Mouse (Mus musculus): Measurements from ENCODE around the gene Tlr9. TPM values are rescaled to one million over a fixed set of nuclear protein-coding genes. Genes with fewer than 3 reads are reported as not detected.

The Tlr9 gene
- polyA plus RNA-seq, 1 experiment, result 2.3 TPM

- H3K9me3 ChIP-seq, result no peaks in the 10 kb centered on the region
- H3K36me3 ChIP-seq (replicated peaks; ENCODE audit: low read length), result no peaks in the 10 kb centered on the region
- no peak overlapping the region for H3K4me3 ChIP-seq (replicated peaks)
- TF ChIP-seq GATA1 (IDR thresholded peaks at IDR 0.05; ENCODE audit: borderline replicate concordance, low read length), result no peak
- no peak for TF ChIP-seq FLI1 (IDR thresholded peaks at IDR 0.05; ENCODE audit: low read length)
- H3K27me3 ChIP-seq (replicated peaks), result peaks cover 21% of the 10 kb centered on the region
- H3K4me1 ChIP-seq, result peaks cover 39% of the 10 kb centered on the region
Measured at GRCm38 (mm10) chr9:106273276-106273675, 50.9 kb downstream of the Tlr9 start.

DNA sequence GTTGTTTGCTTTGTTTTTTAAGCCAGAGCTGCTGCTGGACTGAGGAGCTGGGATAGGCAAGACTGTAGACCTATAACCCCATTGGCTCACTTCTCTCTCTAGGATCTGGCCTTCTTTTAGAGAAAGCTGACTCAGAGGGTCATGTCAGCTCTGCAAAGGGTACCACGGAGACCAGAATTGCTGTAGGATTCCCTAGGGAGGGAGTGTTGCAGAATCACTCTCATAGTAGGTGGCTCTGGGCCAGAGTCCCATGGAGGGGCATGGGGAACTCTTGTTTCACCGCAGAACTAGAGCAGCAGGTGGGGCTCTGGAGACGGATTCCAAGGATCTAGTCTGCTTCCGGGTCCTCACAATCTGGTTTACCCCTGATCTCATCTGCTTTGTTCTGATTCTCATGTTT lies 51.4 kb downstream of the Tlr9 start:
- H3K27me3 ChIP-seq (replicated peaks), result peaks cover 18% of the 10 kb centered on the region
- TF ChIP-seq GATA1 (IDR thresholded peaks at IDR 0.05; ENCODE audit: borderline replicate concordance, low read length) (no peak), FLI1 (IDR thresholded peaks at IDR 0.05; ENCODE audit: low read length) (no peak)

DNA sequence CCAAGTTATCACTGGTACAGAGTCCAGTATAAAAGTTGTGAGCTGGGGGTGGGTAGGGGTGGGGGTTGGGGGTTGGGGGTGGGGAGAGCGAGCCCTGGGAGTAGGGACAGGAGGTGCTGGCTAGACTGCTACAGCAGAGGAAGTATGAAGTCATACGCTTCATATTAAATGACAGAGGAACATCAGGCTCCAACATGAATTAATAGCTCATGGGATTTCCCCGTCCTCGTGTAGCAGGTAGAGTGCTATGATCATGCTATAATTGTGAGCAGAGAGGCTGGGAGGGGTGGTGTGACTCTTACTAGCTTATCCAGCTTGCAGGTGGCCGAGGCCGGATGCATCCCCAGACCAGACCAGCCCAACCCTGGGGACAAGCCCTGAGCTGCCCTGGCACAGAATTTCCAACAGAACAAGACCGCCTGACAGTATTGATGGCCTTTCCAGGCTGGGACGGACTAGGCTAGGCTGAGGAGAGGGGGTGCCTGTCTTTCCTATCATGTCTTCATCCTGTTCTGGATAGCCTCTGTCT lies 52.3 kb downstream of the Tlr9 start:
- no peaks in the 10 kb centered on the region for H3K9me3 ChIP-seq
- no peaks in the 10 kb centered on the region for H3K36me3 ChIP-seq (replicated peaks; ENCODE audit: low read length)
- peaks cover 30% of the 10 kb centered on the region for H3K4me1 ChIP-seq
- no peak for TF ChIP-seq FLI1 (IDR thresholded peaks at IDR 0.05; ENCODE audit: low read length)
- no peak for TF ChIP-seq GATA1 (IDR thresholded peaks at IDR 0.05; ENCODE audit: borderline replicate concordance, low read length)
- H3K27me3 ChIP-seq (replicated peaks), result peaks cover 13% of the 10 kb centered on the region
- no peak overlapping the region for H3K4me3 ChIP-seq (replicated peaks)

More for the DNA sequence above, 51.4 kb downstream of the Tlr9 start:
- H3K9me3 ChIP-seq, result no peaks in the 10 kb centered on the region
- peaks cover 34% of the 10 kb centered on the region for H3K4me1 ChIP-seq
- H3K4me3 ChIP-seq (replicated peaks), result no peak overlapping the region
- H3K36me3 ChIP-seq (replicated peaks; ENCODE audit: low read length), result no peaks in the 10 kb centered on the region

DNA sequence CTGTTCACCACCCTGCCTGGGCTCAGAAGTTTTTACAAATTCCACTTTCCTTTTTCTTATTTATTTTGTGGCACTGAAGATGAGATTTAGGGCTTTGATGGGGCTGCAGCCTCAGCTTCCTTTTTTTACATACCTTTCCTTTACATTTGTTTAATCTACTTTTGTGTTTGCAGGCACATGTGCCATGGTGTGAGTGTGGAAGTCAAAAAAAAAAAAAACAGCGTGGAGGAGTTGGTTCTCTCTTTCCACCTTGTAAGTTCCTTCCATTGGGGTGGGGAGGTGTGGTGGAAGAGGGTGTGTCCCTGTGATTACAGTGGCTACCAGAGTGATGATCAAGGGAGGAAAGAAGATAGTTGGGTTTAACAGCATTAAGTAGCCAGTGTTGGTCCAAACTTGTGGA lies 53.4 kb downstream of the Tlr9 start:
- no peaks in the 10 kb centered on the region for H3K36me3 ChIP-seq (replicated peaks; ENCODE audit: low read length)
- H3K4me3 ChIP-seq (replicated peaks), result no peak overlapping the region
- H3K27me3 ChIP-seq (replicated peaks), result peaks cover 10% of the 10 kb centered on the region
- TF ChIP-seq GATA1 (IDR thresholded peaks at IDR 0.05; ENCODE audit: borderline replicate concordance, low read length) (no peak), FLI1 (IDR thresholded peaks at IDR 0.05; ENCODE audit: low read length) (no peak)
- H3K4me1 ChIP-seq, result peaks cover 24% of the 10 kb centered on the region
- no peaks in the 10 kb centered on the region for H3K9me3 ChIP-seq

Other genes with a start within 250 kb of the Tlr9 start
- not detected in 2 replicates for gene Col6a4, start 125.8 kb upstream of the Tlr9 start, polyA plus RNA-seq (2012; ENCODE audit: insufficient read depth, low replicate concordance)
- 1.1 and 4.1 TPM in 2 replicates for gene Glyctk, start 64.5 kb upstream of the Tlr9 start, polyA plus RNA-seq (2012; ENCODE audit: insufficient read depth, low replicate concordance)
- gene Wdr82, start 51.7 kb upstream of the Tlr9 start, polyA plus RNA-seq (2012; ENCODE audit: insufficient read depth, low replicate concordance), result 3.7 and 4.5 TPM in 2 replicates
- gene Ppm1m, start 22.9 kb upstream of the Tlr9 start, polyA plus RNA-seq (2012; ENCODE audit: insufficient read depth, low replicate concordance), result 8.2 and 12.4 TPM in 2 replicates
- gene Twf2, start 19.5 kb upstream of the Tlr9 start, polyA plus RNA-seq (2012; ENCODE audit: insufficient read depth, low replicate concordance), result 149 TPM in 2 replicates
- gene Alas1, start 26.1 kb downstream of the Tlr9 start, polyA plus RNA-seq (2012; ENCODE audit: insufficient read depth, low replicate concordance), result 13.1 and 14.8 TPM in 2 replicates
- 3.5 and 6.6 TPM in 2 replicates for gene Poc1a, start 58.5 kb downstream of the Tlr9 start, polyA plus RNA-seq (2012; ENCODE audit: insufficient read depth, low replicate concordance)
- gene Dusp7, start 146.0 kb downstream of the Tlr9 start, polyA plus RNA-seq (2012; ENCODE audit: insufficient read depth, low replicate concordance), result 6.2 and 7.5 TPM in 2 replicates
- 30.4 and 41.5 TPM in 2 replicates for gene Rpl29, start 206.9 kb downstream of the Tlr9 start, polyA plus RNA-seq (2012; ENCODE audit: insufficient read depth, low replicate concordance)
- 3.3 and 4.4 TPM in 2 replicates for gene Acy1, start 215.7 kb downstream of the Tlr9 start, polyA plus RNA-seq (2012; ENCODE audit: insufficient read depth, low replicate concordance)
- 2.4 TPM in 1 of 2 replicates, not detected in the other for gene Abhd14b, start 224.9 kb downstream of the Tlr9 start, polyA plus RNA-seq (2012; ENCODE audit: insufficient read depth, low replicate concordance)
- 3.3 and 10.6 TPM in 2 replicates for gene Abhd14a, start 225.1 kb downstream of the Tlr9 start, polyA plus RNA-seq (2012; ENCODE audit: insufficient read depth, low replicate concordance)
- gene Pcbp4, start 230.7 kb downstream of the Tlr9 start, polyA plus RNA-seq (2012; ENCODE audit: insufficient read depth, low replicate concordance), result 33.5 and 43.6 TPM in 2 replicates
- gene Gpr62, start 243.3 kb downstream of the Tlr9 start, polyA plus RNA-seq (2012; ENCODE audit: insufficient read depth, low replicate concordance), result 0.39 TPM in 1 of 2 replicates, not detected in the other

Data from megakaryocyte, embryonic 14.5 days (primary cell).